In genomic region chr17:56950915-56951314, GRCm38 (mm10) we compare ENCODE assay signal across 9 mouse cellular contexts. TPM values are rescaled to one million over a fixed set of nuclear protein-coding genes. Genes with fewer than 3 reads are reported as not detected.
DNase-seq lines count a peak whose midpoint lies in the region; ATAC-seq lines count a peak whose summit lies in the region.
"Had no signal": no experiment of that assay in that cellular context is flagged by ENCODE, and none has a peak within 500 bp of the region (broad histone marks: within the 10 kb centered on the region; RNA-seq: fewer than 3 reads in every experiment).

No protein-coding gene starts in this region.

- no peak overlapping the region for H3K4me3 ChIP-seq in embryonic facial prominence, embryonic 11.5 days (ENCODE audit: low read depth, low read length)
- H3K4me3 ChIP-seq: neural tube, embryonic 12.5 days had no signal

- H3K9me3 ChIP-seq in embryonic facial prominence, embryonic 11.5 days (replicated peaks; ENCODE audit: control insufficient read depth, low read length): no peaks in the 10 kb centered on the region
- H3K9me3 ChIP-seq: neural tube, embryonic 12.5 days had no signal

- H3K4me2 ChIP-seq in embryonic facial prominence, embryonic 11.5 days (ENCODE audit: low read depth, low read length): no peak overlapping the region
- H3K4me2 ChIP-seq: neural tube, embryonic 12.5 days had no signal

- H3K27me3 ChIP-seq in embryonic facial prominence, embryonic 11.5 days (ENCODE audit: control insufficient read depth, insufficient read depth, low read length): no peaks in the 10 kb centered on the region
- H3K27me3 ChIP-seq: neural tube, embryonic 12.5 days had no signal

- 18% methylated on average over 3 of the region's 3 CpGs for WGBS in embryonic facial prominence, embryonic 11.5 days

- H3K9ac ChIP-seq in embryonic facial prominence, embryonic 11.5 days (replicated peaks; ENCODE audit: low read length): no peak overlapping the region
- H3K9ac ChIP-seq: neural tube, embryonic 12.5 days had no signal

- H3K36me3 ChIP-seq in embryonic facial prominence, embryonic 11.5 days (replicated peaks; ENCODE audit: control insufficient read depth, insufficient read depth, low read depth, low read length): no peaks in the 10 kb centered on the region
- H3K36me3 ChIP-seq: neural tube, embryonic 12.5 days had no signal

- DNase-seq in layer of hippocampus, adult 11-12 months (ENCODE audit: low spot score): peak; percentile 56
- no peak for DNase-seq in layer of hippocampus, postnatal 14 days (ENCODE audit: low spot score in 2 of 2)
- DNase-seq in ES-CJ7 (ENCODE audit: low read depth, low spot score): peak; percentile 71
- peak; percentile 64 for DNase-seq in adrenal gland, postnatal 25 days
- peak; percentile 63 for DNase-seq in embryonic facial prominence, embryonic 11.5 days (ENCODE audit: low spot score)
- DNase-seq in layer of hippocampus, adult 9-10 months (ENCODE audit: low spot score): peak; percentile 25
- peak; percentile 40 for DNase-seq in retina, adult 2 months (ENCODE audit: low read depth, low spot score)

- ATAC-seq in embryonic facial prominence, embryonic 11.5 days (replicated peaks; ENCODE audit: insufficient number of reproducible peaks, low FRiP score, low TSS enrichment, low read depth): no peak
- no peak for ATAC-seq in inflammation-experienced regulatory T-cells, adult 6 months

- no peaks in the 10 kb centered on the region for H3K4me1 ChIP-seq in embryonic facial prominence, embryonic 11.5 days (ENCODE audit: control insufficient read depth, insufficient read depth, low read length)
- H3K4me1 ChIP-seq: neural tube, embryonic 12.5 days had no signal

- no peak overlapping the region for H3K27ac ChIP-seq in embryonic facial prominence, embryonic 11.5 days (replicated peaks; ENCODE audit: low read depth, low read length)
- H3K27ac ChIP-seq: neural tube, embryonic 12.5 days had no signal

RNA-seq across cellular contexts. Expression of gene Mllt1, which starts 15.7 kb away (rescaled TPM):
- total RNA-seq in layer of hippocampus, postnatal 14 days (2021): 10 to 100 TPM; 59.6 to 64.8 TPM
- total RNA-seq in adrenal gland, postnatal 25 days (2021): 36.2 and 36.3 TPM in 2 replicates
- 26.8 and 27.2 TPM in 2 replicates for polyA plus RNA-seq in embryonic facial prominence, embryonic 11.5 days (2014; fragmentation: Nextera tagmentation; extraction: Ambion mirVana)
- polyA plus RNA-seq in inflammation-experienced regulatory T-cells, adult 6 months (2017; shearing (Covaris generic)): 1 to 10 TPM; 5.4 to 6.2 (median 5.6) TPM

RNA-seq across cellular contexts. Expression of gene Acer1, which starts 31.0 kb away (rescaled TPM):
- total RNA-seq in layer of hippocampus, postnatal 14 days (2021): not detected
- 0.38 and 0.70 TPM in 2 replicates for total RNA-seq in adrenal gland, postnatal 25 days (2021)
- polyA plus RNA-seq in embryonic facial prominence, embryonic 11.5 days (2014; fragmentation: Nextera tagmentation; extraction: Ambion mirVana): not detected in 2 replicates
- polyA plus RNA-seq in inflammation-experienced regulatory T-cells, adult 6 months (2017; shearing (Covaris generic)): not detected
- polyA plus RNA-seq: neural tube, embryonic 12.5 days had no signal

RNA-seq across cellular contexts. Expression of gene Clpp, which starts 39.2 kb away (rescaled TPM):
- total RNA-seq in layer of hippocampus, postnatal 14 days (2021): 10 to 100 TPM; 56.1 to 58.3 TPM
- 106 and 120 TPM in 2 replicates for total RNA-seq in adrenal gland, postnatal 25 days (2021)
- 148 and 159 TPM in 2 replicates for polyA plus RNA-seq in embryonic facial prominence, embryonic 11.5 days (2014; fragmentation: Nextera tagmentation; extraction: Ambion mirVana)
- 100 to 1,000 TPM in 2 of 3 experiments, 10 to 100 TPM in 1; 61.9 to 113 (median 112) TPM for polyA plus RNA-seq in inflammation-experienced regulatory T-cells, adult 6 months (2017; shearing (Covaris generic))

RNA-seq across cellular contexts. Expression of gene Alkbh7, which starts 46.2 kb away (rescaled TPM):
- 10 to 100 TPM; 18.2 to 22.3 TPM for total RNA-seq in layer of hippocampus, postnatal 14 days (2021)
- total RNA-seq in adrenal gland, postnatal 25 days (2021): 67.3 and 95.1 TPM in 2 replicates
- polyA plus RNA-seq in embryonic facial prominence, embryonic 11.5 days (2014; fragmentation: Nextera tagmentation; extraction: Ambion mirVana): 39.5 and 40.2 TPM in 2 replicates
- 10 to 100 TPM; 20.3 to 29.1 (median 22.2) TPM for polyA plus RNA-seq in inflammation-experienced regulatory T-cells, adult 6 months (2017; shearing (Covaris generic))

RNA-seq across cellular contexts. Expression of gene Pspn, which starts 48.9 kb away (rescaled TPM):
- total RNA-seq in layer of hippocampus, postnatal 14 days (2021): not detected
- 0.76 and 2.3 TPM in 2 replicates for total RNA-seq in adrenal gland, postnatal 25 days (2021)
- polyA plus RNA-seq in embryonic facial prominence, embryonic 11.5 days (2014; fragmentation: Nextera tagmentation; extraction: Ambion mirVana): not detected in 2 replicates
- 1 to 10 TPM in 1 of 3 experiments, under 1 TPM in 1, not detected in 1; 0.82 to 1.5 TPM for polyA plus RNA-seq in inflammation-experienced regulatory T-cells, adult 6 months (2017; shearing (Covaris generic))
- polyA plus RNA-seq: neural tube, embryonic 12.5 days had no signal

Comparison
In these comparisons a context has a peak if more than half of its experiments do, and no peak if none do; other contexts are left out.
1. DNase-seq: peak in layer of hippocampus, adult 11-12 months (single experiment), ES-CJ7 (single experiment), adrenal gland, postnatal 25 days (single experiment), embryonic facial prominence, embryonic 11.5 days (single experiment), layer of hippocampus, adult 9-10 months (single experiment) and retina, adult 2 months (single experiment); none in layer of hippocampus, postnatal 14 days (0 of 2).